Mouse (Mus musculus) heart, postnatal 0 days (tissue): Measurements from ENCODE around the gene Lgals9. TPM values are rescaled to one million over a fixed set of nuclear protein-coding genes. Genes with fewer than 3 reads are reported as not detected.
A peak's percentile ranks its signal among the peaks of the same experiment; 100 is the strongest.

ENCODE experiments used
- ATAC-seq: fragments of 200-750 bp; cut with Nextera tagmentation; 2 replicates; pipeline ENCODE4 v1.8.0; 2017; ENCODE audit warnings: low read depth, moderate number of reproducible peaks, moderate library complexity; ENCODE audit not compliant: insufficient read depth
- DNase-seq: peaks from one replicate; pipeline ENCODE4 v3.0.0-alpha.2; 2016; ENCODE audit warnings: low spot score
- H3K27ac ChIP-seq: fragments of 300-500 bp; sonication (generic); 2 replicates; pipeline ENCODE4 v1.5.1; 2014; ENCODE audit warnings: low read depth, mild to moderate bottlenecking
- H3K27me3 ChIP-seq: fragments of 300-500 bp; sonication (generic); 2 replicates; pipeline ENCODE4 v1.6.1; 2014; ENCODE audit warnings: low read length, mixed read lengths; ENCODE audit not compliant: control insufficient read depth, insufficient read depth
- H3K36me3 ChIP-seq: fragments of 300-500 bp; sonication (generic); replicated peaks from 2 replicates; pipeline ENCODE4 v1.6.1; 2014; ENCODE audit warnings: low read length, mixed read lengths; ENCODE audit not compliant: control insufficient read depth, insufficient read depth
- H3K4me1 ChIP-seq: fragments of 300-500 bp; sonication (generic); 2 replicates; pipeline ENCODE4 v1.6.1; 2014; ENCODE audit warnings: antibody characterized with exemption; ENCODE audit not compliant: control insufficient read depth, insufficient read depth
- H3K4me2 ChIP-seq: fragments of 300-500 bp; sonication (generic); 2 replicates; pipeline ENCODE4 v1.6.1; 2014; ENCODE audit warnings: low read depth, mild to moderate bottlenecking, low read length, moderate library complexity
- H3K4me3 ChIP-seq: fragments of 300-500 bp; sonication (generic); 2 replicates; pipeline ENCODE4 v1.5.1; 2014; ENCODE audit warnings: low read depth, low read length
- H3K9ac ChIP-seq: fragments of 300-500 bp; sonication (generic); replicated peaks from 2 replicates; pipeline ENCODE4 v1.6.1; 2014; ENCODE audit warnings: low read depth, low read length, mixed read lengths
- H3K9me3 ChIP-seq: fragments of 300-500 bp; sonication (generic); replicated peaks from 2 replicates; pipeline ENCODE4 v1.6.1; 2016; ENCODE audit warnings: low read length; ENCODE audit not compliant: control insufficient read depth
- CTCF ChIP-seq: IDR thresholded peaks from 2 replicates; pipeline ENCODE4 v1.5.1; 2016; ENCODE audit warnings: antibody characterized with exemption, control low read depth, low read depth
- EP300 ChIP-seq: IDR thresholded peaks from 2 replicates; pipeline ENCODE4 v1.6.1; 2016; ENCODE audit warnings: antibody characterized with exemption, low read depth
- WGBS: fragments of 180-500 bp; shearing (Covaris S2); extraction: QIAGEN DNeasy Blood & Tissue Kit; methylation state at CpG from one replicate; pipeline ENCODE4 v1.1.7; 2014; 5-methylcytosine and 5-hydroxymethylcytosine counted together
- polyA plus RNA-seq: library from polyadenylated mRNA; unstranded; fragments of >200 nt; fragmentation: Nextera tagmentation; extraction: Ambion mirVana; gene quantifications from 2 replicates; pipeline ENCODE4 v1.2.1, GENCODE M21; 2015
- total RNA-seq: library from RNA; depleted of rRNA; stranded (reverse); fragments of >200 nt; gene quantifications from 2 replicates; pipeline ENCODE4 v1.2.3, GENCODE M21; 2014; ENCODE audit warnings: low replicate concordance

Gene Lgals9
- total and polyA plus RNA-seq, 2 experiments from 2014 or later = 76.9 to 125 TPM

DNA sequence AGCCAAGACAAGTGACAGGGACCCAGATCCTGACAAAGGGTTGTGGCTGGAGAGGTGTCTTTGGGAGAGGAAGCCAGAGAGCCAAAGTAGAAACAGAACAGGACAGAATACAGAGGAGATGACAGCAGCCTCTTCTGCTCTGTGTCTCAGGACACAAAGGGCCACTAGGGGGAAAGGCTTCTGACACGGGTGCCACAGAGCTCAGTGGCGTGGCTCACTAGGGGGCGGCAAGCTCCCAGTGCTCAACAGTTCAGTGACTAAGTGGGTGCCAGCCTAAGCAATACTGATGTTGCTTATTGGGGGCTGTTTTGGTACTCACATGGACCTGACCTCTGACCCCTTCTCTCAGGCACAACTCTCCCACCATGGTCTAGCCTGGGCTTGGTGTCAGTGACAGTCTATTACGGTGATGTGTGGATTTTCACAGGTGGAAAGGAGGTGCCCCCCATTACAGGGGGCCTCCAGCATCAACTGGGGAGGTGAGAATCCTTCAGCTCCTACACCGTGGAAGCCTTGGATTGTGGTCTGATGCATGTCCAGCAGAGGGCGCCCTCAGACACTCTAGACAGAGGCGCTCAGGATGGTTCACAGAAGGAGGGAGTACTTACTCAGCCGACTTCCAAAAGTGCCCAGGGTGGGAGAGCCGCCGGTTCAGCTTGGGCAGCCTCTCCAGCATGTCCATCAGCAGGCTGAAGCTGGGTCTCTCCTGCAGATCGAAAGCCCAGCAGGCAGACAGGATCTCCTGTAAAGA is 34.4 kb upstream of the Lgals9 start:
- Histone ChIP-seq H3K4me3 (no peak overlapping the region), H3K27ac (no peak overlapping the region), H3K36me3 (peaks cover 52% of the 10 kb centered on the region), H3K27me3 (no peaks in the 10 kb centered on the region), H3K9me3 (no peaks in the 10 kb centered on the region), H3K9ac (no peak overlapping the region), H3K4me2 (no peak overlapping the region), H3K4me1 (0 out of 2 replicates have a peak, but pooled peaks cover 5% of the 10 kb centered on the region)
- 48% methylated on average over 11 of the region's 11 CpGs for whole genome bisulfite sequencing
- DNase-seq (peak; percentile 70), ATAC-seq (peak; percentile 59)
- TF ChIP-seq CTCF (peak; percentile 81), EP300 (no peak)

DNA sequence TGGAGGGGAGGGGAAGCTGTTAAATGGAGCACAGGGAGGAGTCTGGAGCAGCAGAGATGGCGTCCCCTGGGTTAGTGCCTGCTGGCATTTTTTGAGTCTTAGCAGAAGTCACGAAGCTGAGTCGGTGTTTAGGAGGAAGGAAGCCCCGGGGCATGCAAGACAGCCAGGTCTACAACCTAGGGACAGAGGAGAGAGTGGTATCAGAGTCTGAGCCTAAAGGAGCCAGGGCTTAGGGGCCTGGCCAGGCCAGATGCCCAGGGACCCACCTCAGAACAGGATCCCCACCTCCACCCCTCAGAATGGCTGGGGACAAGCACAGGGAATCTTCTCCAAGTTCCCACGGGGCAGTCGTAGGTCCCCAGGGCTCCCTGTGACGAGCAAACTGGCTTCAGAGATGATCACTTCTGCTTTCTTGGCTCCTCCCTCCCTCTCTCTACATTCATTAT is 32.4 kb upstream of the Lgals9 start:
- H3K9me3 ChIP-seq = no peaks in the 10 kb centered on the region
- no peak for DNase-seq
- H3K4me3 ChIP-seq = no peak overlapping the region
- H3K4me2 ChIP-seq = no peak overlapping the region
- WGBS = 76% methylated on average over 7 of the region's 7 CpGs
- no peaks in the 10 kb centered on the region for H3K27me3 ChIP-seq
- H3K9ac ChIP-seq = no peak overlapping the region
- H3K36me3 ChIP-seq = peaks cover 52% of the 10 kb centered on the region
- H3K27ac ChIP-seq = no peak overlapping the region
- no peaks in the 10 kb centered on the region for H3K4me1 ChIP-seq
- no peak for ATAC-seq
- TF ChIP-seq CTCF = no peak
- TF ChIP-seq EP300 = no peak

GRCm38 (mm10) chr11:79016236-79016635 is 31.5 kb upstream of the Lgals9 start:
- DNase-seq (no peak), ATAC-seq (no peak)
- Histone ChIP-seq H3K36me3 (peaks cover 47% of the 10 kb centered on the region), H3K27me3 (no peaks in the 10 kb centered on the region), H3K4me1 (no peaks in the 10 kb centered on the region), H3K4me3 (no peak overlapping the region), H3K27ac (no peak overlapping the region), H3K9ac (no peak overlapping the region), H3K4me2 (no peak overlapping the region), H3K9me3 (no peaks in the 10 kb centered on the region)
- 62% methylated on average over 12 of the region's 12 CpGs for WGBS
- TF ChIP-seq EP300 = no peak
- TF ChIP-seq CTCF = no peak

- H3K4me3 ChIP-seq = no peak overlapping the region
- no peaks in the 10 kb centered on the region for H3K27me3 ChIP-seq
- H3K9me3 ChIP-seq = no peaks in the 10 kb centered on the region
- H3K4me1 ChIP-seq = no peaks in the 10 kb centered on the region
- no peak overlapping the region for H3K27ac ChIP-seq
- TF ChIP-seq CTCF = no peak
- no peak for TF ChIP-seq EP300
- ATAC-seq = no peak
- H3K36me3 ChIP-seq = peaks cover 42% of the 10 kb centered on the region
- no peak overlapping the region for H3K4me2 ChIP-seq
- DNase-seq = no peak
- H3K9ac ChIP-seq = no peak overlapping the region
- WGBS = 90% methylated on average over 24 of the region's 24 CpGs
Measured at GRCm38 (mm10) chr11:79015660-79016215, 31.0 kb upstream of the Lgals9 start.

DNA sequence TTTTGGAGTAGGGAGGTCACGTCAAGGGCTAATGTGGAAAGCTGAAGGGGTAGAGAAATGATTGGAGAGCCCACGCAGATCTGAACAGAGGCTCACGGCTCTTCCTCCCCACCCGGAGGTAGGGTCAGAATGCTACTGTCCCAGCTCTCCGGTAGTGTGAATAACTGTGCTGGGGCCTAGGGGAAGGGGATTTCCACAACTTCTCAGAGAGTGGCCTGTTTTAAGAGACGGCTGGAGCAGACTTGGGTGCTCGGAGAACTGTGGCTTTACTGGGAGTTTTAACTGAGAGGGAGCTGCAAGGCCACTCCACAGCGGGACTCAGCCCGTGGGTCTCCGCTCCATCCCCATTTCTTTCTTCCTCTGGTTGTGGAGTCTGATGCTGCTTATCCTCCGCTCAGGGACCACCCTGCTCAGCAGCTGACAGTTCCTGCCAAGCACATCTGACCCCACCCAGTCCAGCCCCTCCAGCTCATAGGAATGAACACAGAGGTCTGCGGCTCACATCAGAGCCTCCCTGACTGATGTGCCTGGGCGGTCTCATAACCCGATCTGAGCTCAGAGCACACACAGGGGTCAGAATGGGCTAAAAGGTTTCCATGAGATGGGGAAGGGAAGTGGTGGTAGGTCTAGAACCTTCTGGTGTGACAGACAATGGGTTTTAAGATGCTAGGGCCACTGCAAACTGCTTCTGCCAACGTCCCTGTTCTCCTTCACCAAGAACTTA is 30.0 kb upstream of the Lgals9 start:
- Histone ChIP-seq H3K9me3 (no peaks in the 10 kb centered on the region), H3K4me2 (no peak overlapping the region), H3K9ac (0 out of 2 replicates have a peak overlapping the region, but pooled peaks have one; percentile 6), H3K27me3 (no peaks in the 10 kb centered on the region), H3K4me3 (no peak overlapping the region), H3K4me1 (no peaks in the 10 kb centered on the region), H3K36me3 (peaks cover 37% of the 10 kb centered on the region), H3K27ac (peak overlapping the region; percentile 63)
- ATAC-seq (no peak), DNase-seq (no peak)
- WGBS = 55% methylated on average over 15 of the region's 15 CpGs
- TF ChIP-seq EP300 (no peak), CTCF (no peak)
